Mouse (Mus musculus): Measurements from ENCODE around the gene Pxmp2.

- TF ChIP-seq CTCF (IDR thresholded peaks at IDR 0.05; ENCODE audit: control insufficient read depth, insufficient read depth, insufficient read length): no peak
- no peak for TF ChIP-seq USF1 (IDR thresholded peaks at IDR 0.05; ENCODE audit: low read depth)
- no peak for TF ChIP-seq CEBPB (IDR thresholded peaks at IDR 0.05; ENCODE audit: low read depth)
- no peak for TF ChIP-seq MYOD1 (IDR thresholded peaks at IDR 0.05; ENCODE audit: control insufficient read depth, insufficient read length, low read depth)
- no peak for TF ChIP-seq MAX (IDR thresholded peaks at IDR 0.05)
- TF ChIP-seq MYOG (IDR thresholded peaks at IDR 0.05; ENCODE audit: control insufficient read depth, extremely low read depth, insufficient read length): no peak
These were observed 41.9 kb downstream of the Pxmp2 start for GRCm38 (mm10) chr5:110244091-110244490.
